Mouse (Mus musculus) c-Kit-negative CD71-positive TER-119-positive erythroid progenitor cells, embryonic 14.5 days (primary cell): ENCODE data around the gene Entpd8.

ENCODE experiments used
- DNase-seq: peaks from one replicate; pipeline ENCODE4 v3.0.0-alpha.2; 2013; ENCODE audit warnings: low read depth, low spot score

Gene Entpd8

DNA sequence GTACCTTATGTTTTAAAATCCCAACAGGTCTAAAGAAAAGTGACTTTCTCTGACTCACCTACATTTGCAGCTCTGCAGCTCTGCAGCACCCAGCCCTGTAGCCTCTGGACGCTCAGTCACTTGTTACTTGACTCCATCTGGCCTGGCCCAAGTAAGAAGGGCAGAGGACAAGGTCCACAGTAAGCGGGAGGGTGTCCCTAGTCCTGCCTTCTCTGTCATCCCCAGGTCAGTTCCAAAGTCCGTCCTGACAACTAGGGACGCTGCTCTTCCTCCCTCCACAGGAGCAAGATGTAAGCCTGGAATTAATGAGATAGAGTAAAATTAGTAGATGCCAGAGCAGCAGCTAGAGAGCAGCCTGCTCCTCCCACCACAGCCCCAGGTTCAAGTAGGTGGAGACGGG, at the start of gene Entpd8:
TSS of gene Entpd8 (plus strand) at position 229 of the 400 bp plus-strand sequence.
- DNase-seq, result no peak

DNA sequence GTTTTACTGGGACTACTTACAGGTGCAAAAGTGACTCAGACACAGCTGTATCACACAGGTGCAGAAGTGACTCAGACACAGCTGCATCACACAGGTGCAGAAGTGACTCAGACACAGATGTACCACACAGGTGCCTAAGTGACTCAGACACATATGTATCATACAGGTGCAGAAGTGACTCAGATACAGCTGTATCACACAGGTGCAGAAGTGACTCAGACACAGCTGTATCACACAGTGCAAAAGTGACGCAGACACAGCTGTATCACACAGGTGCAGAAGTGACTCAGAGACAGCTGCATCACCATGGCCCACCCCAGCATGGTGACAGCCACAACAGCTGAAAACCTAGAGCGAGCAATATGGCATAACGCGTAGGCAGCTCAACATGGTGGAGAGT, 45.1 kb upstream of the Entpd8 start:
- DNase-seq, result no peak

DNA sequence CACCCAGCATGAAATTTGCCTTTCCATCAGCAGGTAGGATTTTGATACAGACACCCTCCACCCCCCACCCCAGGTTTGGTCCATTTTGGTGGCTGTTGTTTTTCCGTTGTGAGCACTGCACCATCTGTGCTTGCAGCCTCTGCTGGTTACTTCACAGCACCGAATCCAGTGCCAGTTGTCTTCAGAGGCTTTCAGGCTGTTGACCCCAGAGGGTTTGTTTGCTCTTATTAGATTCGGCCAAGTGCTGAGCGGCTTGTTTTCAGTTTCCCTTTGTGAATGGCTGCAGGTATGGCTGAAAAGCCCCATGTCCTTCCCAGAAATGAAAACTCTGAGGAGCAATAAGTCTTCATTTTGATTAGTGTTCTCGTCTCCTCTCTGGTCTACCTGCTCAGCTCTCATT, 40.0 kb upstream of the Entpd8 start:
- DNase-seq, result no peak

DNA sequence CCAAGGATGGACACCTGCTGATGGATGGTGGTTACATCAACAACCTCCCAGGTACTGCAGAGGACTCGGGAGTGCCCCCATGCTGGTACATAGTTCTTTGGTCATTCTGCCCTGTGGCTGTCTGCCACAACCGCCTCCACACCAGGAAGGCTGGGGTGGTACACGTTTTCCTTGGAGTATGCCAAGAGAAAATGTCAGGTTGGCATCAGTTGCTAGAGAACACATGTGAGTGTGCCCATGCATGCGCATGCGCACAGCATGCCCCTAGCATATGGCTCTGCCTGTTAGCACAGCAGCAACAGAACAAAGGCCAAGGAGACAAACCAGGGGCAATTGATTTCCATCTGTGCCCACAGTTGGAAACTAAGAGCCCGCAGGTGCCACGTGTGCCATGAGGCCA, 29.2 kb upstream of the Entpd8 start:
- no peak for DNase-seq

DNA sequence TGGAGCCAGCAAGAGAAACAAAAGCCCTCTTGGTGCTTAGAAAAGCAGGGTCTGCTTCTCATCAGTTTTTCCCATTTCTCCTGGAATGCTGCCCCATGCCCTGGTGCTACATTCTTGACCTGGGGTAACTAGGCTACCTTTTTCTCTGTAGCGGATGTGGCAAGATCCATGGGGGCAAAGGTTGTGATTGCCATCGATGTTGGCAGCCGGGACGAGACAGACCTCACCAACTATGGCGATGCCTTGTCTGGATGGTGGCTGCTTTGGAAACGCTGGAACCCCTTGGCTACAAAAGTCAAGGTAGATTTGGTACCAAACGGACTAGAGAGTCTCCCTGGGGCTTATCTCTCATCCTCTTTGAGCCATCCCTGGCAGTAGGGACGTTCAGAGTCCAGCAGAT, 28.7 kb upstream of the Entpd8 start:
- no peak for DNase-seq

DNA sequence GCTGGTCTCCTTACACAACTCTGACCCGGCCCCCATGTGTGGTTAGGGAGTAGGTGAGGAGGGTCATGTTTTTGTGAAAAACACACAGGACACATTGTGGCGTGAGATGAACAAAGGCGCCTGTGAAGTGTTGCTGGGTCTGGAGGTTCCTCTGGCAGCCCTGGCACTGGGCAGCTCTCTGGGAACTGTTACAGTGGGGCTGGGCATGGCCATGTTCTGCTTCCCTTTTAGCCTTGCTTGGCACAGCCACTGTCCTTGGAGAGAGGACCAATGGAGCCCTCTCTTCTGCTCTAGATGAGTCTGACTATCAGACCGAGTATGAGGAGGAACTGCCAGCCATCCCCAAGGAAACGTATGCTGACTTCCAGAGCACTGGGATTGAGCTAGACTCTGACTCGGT, 27.0 kb upstream of the Entpd8 start:
- no peak for DNase-seq

DNA sequence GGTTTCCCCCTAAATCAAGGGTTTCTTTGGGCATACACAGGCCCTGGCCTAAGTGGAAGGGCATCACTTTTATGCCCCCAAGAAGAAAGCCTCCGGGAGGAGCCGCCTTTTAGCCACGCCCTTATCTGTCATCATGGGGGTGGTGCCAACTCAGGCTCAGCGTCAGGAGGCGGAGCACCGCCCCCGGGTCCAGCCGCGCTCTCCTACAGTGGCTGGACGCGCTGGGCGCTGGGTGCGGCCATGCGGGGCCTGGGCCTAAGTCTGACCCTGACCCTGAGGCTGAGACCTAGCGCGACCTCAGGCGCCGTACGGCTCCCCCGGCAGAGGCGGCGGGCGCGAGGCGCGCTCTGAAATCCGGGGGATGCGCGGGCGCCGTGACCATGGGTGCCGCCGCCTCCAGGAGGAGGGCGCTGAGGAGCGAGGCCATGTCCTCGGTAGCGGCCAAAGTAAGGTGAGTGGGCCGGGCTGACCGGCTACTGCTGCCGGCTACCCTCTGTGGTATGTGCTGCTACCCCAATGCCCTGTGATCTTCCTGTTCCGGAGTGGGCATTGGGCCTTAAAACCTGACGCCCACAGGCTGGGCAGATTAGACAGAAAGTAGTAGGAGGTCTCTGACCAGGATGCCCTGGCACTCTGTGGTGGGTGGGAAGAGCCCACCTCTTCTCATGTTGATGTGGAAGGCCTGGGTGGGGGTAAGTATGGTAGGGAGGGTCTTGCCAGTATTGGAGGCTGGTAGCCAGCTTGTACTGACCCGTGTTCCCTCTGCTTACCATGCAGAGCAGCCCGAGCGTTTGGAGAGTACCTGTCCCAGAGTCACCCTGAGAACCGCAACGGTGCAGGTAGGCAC, 25.7 kb upstream of the Entpd8 start, which contains the start of gene Nsmf:
TSS of gene Nsmf (plus strand) at position 135 of the 847 bp plus-strand sequence.
- DNase-seq, result peak; percentile 61

DNA sequence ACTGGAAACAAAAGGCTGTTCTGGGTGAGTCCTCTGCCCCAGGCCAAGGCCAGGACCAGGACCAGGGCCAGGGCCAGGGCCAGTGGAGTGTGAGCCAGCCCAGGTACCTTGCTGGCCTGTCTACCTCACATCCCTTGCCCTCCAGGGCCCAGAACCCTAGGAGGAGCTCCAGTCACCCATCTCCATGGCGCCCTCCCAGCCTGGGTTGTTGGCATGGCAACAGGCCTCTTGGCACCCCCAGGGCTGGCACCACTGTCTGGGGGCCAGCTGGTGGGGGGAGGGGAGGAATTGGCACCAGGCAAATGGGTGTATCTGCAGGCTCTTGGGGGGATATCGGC, 25.1 kb upstream of the Entpd8 start:
- DNase-seq, result no peak

DNA sequence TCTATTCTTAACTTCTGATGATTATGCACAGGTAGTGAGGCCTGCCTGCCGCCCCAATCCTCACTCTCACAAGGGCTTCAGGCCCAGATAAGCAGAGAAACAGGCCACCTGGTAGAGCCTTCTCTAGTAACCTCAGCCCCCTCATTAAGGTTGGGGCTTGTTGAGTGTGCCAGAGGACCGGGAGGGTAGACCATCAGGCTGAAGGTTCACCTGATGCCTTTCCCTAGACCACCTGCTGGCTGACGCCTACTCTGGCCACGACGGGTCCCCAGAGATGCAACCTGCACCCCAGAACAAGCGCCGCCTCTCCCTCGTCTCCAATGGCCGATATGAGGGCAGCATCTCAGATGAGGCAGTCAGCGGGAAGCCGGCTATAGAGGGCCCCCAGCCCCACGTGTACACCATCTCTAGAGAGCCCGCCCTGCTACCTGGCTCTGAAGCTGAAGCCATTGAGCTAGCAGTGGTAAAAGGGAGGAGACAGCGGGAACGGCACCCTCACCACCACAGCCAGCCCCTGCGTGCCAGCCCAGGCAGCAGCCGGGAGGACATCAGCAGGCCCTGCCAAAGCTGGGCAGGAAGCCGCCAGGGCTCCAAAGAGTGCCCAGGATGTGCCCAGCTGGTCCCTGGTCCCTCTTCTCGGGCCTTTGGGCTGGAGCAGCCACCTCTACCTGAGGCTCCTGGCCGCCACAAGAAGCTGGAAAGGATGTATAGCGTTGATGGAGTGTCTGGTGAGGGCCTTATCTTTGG, 24.5 kb upstream of the Entpd8 start:
- no peak for DNase-seq

DNA sequence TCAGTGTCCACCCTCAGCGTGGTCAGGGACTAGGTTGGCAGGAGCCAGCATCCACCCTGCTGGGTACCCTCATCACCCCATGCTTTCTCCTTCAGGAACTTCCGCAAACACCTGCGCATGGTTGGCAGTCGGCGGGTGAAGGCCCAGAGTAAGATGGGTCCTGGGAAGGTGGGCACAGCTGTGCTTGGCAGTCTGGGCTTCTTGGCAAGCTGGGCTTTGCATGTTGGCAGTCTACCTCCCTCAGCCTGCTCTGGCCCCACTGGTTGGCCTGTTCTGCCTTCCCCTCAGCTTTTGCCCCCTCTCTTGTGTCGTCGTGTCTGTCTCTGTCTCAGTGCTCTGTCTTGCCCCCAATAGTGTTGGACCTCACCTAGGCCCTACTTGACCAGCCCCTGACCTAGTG, 21.2 kb upstream of the Entpd8 start:
- DNase-seq, result no peak

DNA sequence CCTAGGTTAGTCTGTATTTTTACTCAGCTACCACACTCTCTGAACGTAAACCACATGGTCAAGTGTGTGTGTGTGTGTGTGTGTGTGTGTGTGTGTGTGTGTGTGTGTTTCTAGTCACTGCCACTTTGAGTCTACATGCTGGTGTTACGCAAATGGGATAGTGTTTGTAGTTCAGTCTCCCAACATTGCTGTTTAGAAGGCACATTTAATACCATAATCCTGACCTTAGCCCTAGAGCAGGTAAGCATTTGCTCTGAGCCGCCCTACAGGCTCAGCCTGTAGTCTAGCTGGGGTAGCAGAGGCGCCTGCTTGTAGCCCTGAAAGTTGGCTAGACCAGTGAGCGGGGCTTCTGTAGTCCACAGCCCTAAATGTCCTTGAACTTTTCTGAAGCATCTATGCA, 16.6 kb upstream of the Entpd8 start:
- DNase-seq, result no peak

DNA sequence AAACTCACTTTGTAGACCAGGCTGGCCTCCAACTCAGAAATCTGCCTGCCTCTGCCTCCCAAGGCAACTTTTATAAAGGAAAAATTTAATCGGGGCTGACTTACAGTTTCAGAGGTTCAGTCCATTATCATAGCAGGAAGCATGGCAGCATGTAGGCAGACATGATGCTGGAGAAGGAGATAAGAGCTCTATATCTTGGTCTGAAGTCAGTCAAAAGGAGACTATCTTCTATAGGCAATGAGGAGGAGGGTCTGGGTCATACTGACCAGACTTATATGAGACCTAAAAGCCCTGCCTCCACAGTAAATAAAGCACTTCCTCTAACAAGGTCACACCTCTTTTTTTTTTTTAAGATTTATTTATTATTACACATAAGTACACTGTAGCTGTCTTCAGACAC, 15.8 kb upstream of the Entpd8 start:
- no peak for DNase-seq

DNA sequence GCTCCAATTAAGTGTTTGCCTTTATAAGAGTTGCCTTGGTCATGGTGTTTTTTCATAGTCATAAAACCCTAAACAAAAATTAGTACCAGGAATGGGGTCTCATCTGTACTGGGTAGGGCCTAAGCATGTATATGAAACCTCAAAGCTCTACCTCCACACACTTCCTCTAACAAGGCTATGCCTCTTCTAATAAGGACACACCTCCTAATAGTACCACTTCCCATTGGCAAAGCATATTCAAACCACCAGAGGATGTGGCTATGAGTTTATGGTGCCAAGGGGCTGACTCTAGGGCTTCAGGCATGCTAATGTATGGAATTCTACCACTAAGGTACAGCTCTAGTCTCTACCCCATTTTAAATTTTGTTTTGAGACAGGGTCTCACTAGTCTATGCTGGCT, 14.6 kb upstream of the Entpd8 start:
- DNase-seq, result no peak

DNA sequence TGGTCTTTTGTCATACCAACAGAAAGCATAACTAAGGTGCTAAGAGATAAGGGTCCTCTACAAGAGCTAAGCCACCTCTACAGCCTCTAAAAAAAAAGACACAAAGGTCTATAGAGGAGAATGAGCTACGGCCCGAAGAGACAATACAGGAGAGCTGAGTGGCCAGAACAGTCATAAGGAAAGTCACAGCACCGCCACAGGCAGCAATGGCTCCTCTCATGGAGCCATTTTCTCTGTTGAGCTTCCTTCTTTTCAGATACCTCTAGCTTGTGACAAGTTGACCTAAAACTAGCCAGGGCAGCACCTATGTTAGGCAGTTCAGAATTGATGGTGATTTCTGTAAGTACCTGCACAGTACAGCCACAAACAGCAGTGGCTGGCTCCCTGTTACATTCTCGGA, 13.6 kb upstream of the Entpd8 start:
- no peak for DNase-seq

DNA sequence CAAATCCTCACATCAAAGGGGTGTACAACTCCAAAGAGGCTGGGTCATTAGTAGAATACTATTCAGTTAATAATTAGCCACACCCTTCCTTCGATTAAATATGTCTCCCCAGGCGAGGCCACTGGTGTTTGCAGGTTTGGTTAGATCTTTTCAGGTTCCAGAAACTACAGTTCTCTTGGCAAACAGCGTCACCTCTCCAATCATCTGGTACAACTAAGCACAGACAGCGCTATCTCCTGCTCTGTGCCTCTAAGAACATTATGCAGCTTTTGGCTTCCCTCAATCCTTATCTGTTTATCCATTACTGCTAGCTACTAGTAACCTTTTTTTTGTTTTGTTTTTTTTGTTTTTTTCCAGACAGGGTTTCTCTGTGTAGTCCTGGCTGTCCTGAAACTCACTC, 10.6 kb upstream of the Entpd8 start:
- DNase-seq, result no peak

DNA sequence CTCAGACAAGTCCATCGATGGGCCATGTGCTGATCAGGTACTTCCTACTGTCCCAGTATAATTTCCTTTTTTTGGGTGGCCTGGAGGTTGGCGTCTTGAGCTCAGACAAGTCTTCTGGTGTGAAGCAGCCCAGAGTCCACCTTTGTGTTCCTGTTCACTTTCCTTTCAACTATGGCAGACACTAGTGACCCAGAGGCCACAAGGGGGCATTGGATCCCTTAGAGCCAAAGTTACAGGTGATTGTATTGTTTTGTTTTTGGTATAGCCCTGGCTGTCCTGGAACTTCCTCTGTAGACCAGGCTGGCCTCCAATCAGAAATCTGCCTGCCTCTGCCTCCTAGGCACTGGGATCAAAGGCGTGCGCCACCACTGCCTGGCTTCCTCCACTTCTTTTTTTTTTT, 7.7 kb upstream of the Entpd8 start:
- DNase-seq, result no peak

DNA sequence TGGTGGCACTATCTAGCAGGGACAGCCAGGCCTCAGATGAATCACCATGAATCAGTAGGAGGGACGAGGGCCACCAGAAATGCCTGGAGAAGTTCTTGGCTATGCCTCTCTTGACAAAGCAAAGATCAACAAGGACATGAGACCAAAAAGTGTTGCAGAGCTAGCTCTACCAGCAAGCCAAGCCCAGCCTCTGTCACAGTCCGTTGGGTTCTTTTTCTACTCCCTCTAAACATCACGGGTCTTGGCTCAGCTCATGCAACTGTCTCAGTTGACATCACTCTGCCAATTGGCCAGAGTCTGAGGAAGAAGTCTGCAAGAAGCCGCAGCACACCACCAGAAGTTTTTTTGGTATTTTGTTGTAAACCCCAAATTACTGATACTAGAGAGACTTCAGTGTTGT, 4.6 kb upstream of the Entpd8 start:
- no peak for DNase-seq

DNA sequence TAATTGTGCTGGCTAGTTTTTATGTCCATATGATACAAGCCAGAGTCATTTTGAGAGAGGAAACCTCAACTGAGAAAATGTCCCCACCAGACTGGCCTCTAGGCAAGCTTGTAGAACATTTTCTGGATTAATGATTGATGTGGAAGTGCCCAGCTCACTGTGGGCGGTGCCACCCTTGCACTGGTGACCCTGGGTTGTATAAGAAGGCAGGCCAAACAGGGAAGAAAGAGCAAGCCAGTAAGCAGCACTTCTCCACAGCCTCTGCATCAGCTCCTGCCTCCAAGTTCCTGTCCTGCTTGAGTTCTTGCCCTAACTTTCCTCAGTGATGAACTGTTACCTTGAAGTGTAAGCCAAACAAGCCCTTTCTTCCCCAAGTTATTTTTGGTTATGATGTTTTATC, 1.1 kb upstream of the Entpd8 start:
- DNase-seq, result no peak

DNA sequence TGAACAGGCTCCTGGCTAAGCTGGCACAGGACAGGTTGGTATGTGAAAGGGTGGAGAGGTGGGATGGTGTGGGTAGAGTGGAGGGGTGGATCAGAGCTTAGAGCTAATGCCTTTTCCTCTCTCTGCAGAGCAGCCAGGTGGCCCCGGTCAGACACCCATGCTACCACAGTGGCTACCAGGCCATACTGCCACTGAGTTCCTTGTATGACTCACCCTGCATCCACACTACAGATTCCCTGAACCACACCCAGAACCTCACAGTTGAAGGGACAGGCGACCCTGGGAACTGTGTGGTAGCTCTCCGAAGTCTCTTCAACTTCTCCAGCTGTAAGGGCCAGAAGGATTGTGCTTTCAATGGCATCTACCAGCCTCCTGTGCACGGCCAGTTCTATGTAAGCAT, 3.6 kb downstream of the Entpd8 start:
- DNase-seq, result no peak

DNA sequence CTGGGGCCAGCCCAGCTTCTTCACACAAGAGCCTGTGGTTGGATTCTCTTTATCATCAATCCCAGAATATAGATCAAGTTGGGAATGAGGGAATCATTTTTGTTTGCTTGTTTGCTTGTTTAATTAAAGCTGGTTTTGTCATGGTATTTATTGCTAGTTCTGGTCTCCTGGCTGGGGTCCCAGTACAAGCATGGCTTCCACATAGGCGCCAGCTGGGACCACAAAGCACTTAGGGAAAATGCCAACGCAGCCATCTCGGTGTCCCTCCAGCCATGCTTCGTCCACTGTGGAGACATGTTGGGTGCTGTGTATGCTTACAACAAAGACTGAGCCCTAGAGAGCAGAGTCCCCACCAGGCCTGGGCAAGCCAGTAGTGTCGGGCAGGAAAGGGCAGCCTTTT, 5.5 kb downstream of the Entpd8 start:
- no peak for DNase-seq

DNA sequence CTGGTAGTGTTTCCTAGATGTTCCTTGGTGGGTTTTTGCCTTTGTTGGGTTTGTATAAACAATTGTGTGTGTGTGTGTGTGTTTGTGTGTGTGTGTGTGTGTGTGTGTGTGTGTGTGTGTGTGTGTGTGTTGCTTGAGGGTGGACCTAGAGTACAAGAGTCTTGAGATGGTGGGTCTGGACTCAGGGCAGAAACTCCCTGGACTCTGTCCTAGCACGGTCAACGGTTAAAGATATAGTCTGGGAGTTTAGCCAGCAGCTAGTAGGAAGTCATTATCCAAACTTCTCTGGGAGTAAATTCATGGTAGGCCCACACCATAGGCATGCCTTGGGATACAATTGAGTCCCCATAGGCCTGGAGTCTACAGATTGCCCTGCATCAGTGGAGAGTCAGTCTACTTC, 7.7 kb downstream of the Entpd8 start:
- no peak for DNase-seq

DNA sequence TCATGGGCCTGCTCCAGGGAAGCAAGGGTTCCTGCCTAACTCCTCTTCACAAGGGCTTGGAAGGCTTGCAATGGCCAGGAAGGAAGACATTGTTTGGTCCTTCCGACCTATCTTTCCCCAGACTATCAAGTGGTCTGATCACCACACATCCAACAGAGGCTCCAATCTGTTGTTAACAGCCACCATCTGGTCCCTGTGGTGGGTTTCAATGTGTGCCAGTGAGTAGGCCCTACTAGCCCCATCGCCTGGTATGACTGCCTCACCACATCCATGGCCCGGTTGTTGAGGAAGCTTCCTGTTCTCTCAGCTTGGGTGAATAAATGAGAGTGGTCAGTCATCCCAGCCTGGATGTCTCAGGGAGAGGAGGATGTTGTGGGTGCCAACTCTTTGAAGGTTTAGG, 8.5 kb downstream of the Entpd8 start:
- DNase-seq, result no peak

DNA sequence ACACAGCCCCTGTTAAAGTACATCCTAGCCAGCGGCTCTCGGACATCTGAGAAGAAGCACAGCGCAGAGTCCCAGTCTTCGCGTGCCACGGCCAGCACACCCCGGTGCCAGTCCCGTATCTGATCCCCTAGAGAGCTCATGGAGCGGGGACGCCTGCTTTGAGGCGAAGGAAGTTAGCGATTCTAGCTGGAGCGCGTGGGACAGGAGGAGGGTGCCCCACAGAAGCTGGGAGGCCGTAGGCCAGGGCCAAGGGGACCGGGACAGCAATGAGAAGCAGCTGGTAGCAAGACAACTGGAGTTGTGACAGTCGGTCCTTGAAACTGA, 14.6 kb downstream of the Entpd8 start:
- no peak for DNase-seq
